Mouse (Mus musculus) embryonic facial prominence, embryonic 15.5 days (tissue): ENCODE results near the gene Atf6b. TPM values are rescaled to one million over a fixed set of nuclear protein-coding genes. Genes with fewer than 3 reads are reported as not detected.

Experiments used
- ATAC-seq: fragments of 200-750 bp; cut with Nextera tagmentation; 2 replicates; pipeline ENCODE4 v1.8.0; 2017; ENCODE audit warnings: low read depth, moderate TSS enrichment; ENCODE audit not compliant: insufficient number of reproducible peaks, low FRiP score, low TSS enrichment
- H3K27ac ChIP-seq: fragments of 300-500 bp; sonication (generic); replicated peaks from 2 replicates; pipeline ENCODE4 v1.5.1; 2015; ENCODE audit warnings: mild to moderate bottlenecking, inconsistent platforms
- H3K27me3 ChIP-seq: fragments of 300-500 bp; sonication (generic); 2 replicates; pipeline ENCODE4 v1.6.1; 2015; ENCODE audit warnings: inconsistent platforms
- H3K36me3 ChIP-seq: fragments of 300-500 bp; sonication (generic); 2 replicates; pipeline ENCODE4 v1.6.1; 2015; ENCODE audit warnings: mild to moderate bottlenecking, inconsistent platforms
- H3K4me1 ChIP-seq: fragments of 300-500 bp; sonication (generic); 2 replicates; pipeline ENCODE4 v1.6.1; 2015; ENCODE audit warnings: inconsistent platforms
- H3K4me2 ChIP-seq: fragments of 300-500 bp; sonication (generic); replicated peaks from 2 replicates; pipeline ENCODE4 v1.6.1; 2015; ENCODE audit warnings: mild to moderate bottlenecking, inconsistent platforms
- H3K4me3 ChIP-seq: fragments of 300-500 bp; sonication (generic); replicated peaks from 2 replicates; pipeline ENCODE4 v1.5.1; 2015; ENCODE audit warnings: mild to moderate bottlenecking, inconsistent platforms
- H3K9ac ChIP-seq: fragments of 300-500 bp; sonication (generic); 2 replicates; pipeline ENCODE4 v1.6.1; 2015; ENCODE audit warnings: inconsistent platforms
- H3K9me3 ChIP-seq: fragments of 300-500 bp; sonication (generic); replicated peaks from 2 replicates; pipeline ENCODE4 v1.6.1; 2016; ENCODE audit warnings: inconsistent platforms
- WGBS: fragments of 180-500 bp; shearing (Covaris S2); methylation state at CpG from one replicate; pipeline ENCODE4 v1.1.7; 2015; 5-methylcytosine and 5-hydroxymethylcytosine counted together
- polyA plus RNA-seq: library from polyadenylated mRNA; unstranded; fragments of >200 nt; fragmentation: Nextera tagmentation; extraction: Ambion mirVana; gene quantifications from 2 replicates; pipeline ENCODE4 v1.2.1, GENCODE M21; 2015

Atf6b gene
- polyA plus RNA-seq, 1 experiment from 2014 or later = 94.7 TPM

GRCm38 (mm10) chr17:34673139-34673538 is 26.2 kb downstream of the Atf6b start:
- Histone ChIP-seq H3K4me3 (no peak overlapping the region), H3K4me1 (peaks cover 25% of the 10 kb centered on the region), H3K27me3 (peaks cover 88% of the 10 kb centered on the region), H3K9ac (no peak overlapping the region), H3K9me3 (no peaks in the 10 kb centered on the region), H3K36me3 (no peaks in the 10 kb centered on the region), H3K4me2 (no peak overlapping the region), H3K27ac (no peak overlapping the region)
- WGBS = 84% methylated on average over 7 of the region's 7 CpGs
- ATAC-seq = no peak

GRCm38 (mm10) chr17:34674524-34675204 is 27.7 kb downstream of the Atf6b start:
- no peak overlapping the region for H3K4me2 ChIP-seq
- 54% methylated on average over 11 of the region's 11 CpGs for WGBS
- no peaks in the 10 kb centered on the region for H3K36me3 ChIP-seq
- no peak overlapping the region for H3K4me3 ChIP-seq
- peaks cover 27% of the 10 kb centered on the region for H3K4me1 ChIP-seq
- no peaks in the 10 kb centered on the region for H3K9me3 ChIP-seq
- no peak overlapping the region for H3K27ac ChIP-seq
- H3K9ac ChIP-seq = no peak overlapping the region
- H3K27me3 ChIP-seq = peaks cover 96% of the 10 kb centered on the region
- no peak for ATAC-seq

- Histone ChIP-seq H3K36me3 (no peaks in the 10 kb centered on the region), H3K27ac (no peak overlapping the region), H3K4me1 (peaks cover 28% of the 10 kb centered on the region), H3K9me3 (no peaks in the 10 kb centered on the region), H3K9ac (no peak overlapping the region), H3K27me3 (peaks cover 95% of the 10 kb centered on the region), H3K4me3 (no peak overlapping the region), H3K4me2 (no peak overlapping the region)
- ATAC-seq = no peak
- 60% methylated on average over 13 of the region's 13 CpGs for WGBS
Measured at GRCm38 (mm10) chr17:34675205-34676092, 28.5 kb downstream of the Atf6b start.

GRCm38 (mm10) chr17:34676093-34676460 is 29.1 kb downstream of the Atf6b start:
- Histone ChIP-seq H3K27me3 (peaks cover 90% of the 10 kb centered on the region), H3K9ac (no peak overlapping the region), H3K4me3 (no peak overlapping the region), H3K4me1 (peaks cover 27% of the 10 kb centered on the region), H3K9me3 (no peaks in the 10 kb centered on the region), H3K36me3 (no peaks in the 10 kb centered on the region), H3K27ac (no peak overlapping the region), H3K4me2 (no peak overlapping the region)
- WGBS = 72% methylated on average over 6 of the region's 6 CpGs
- ATAC-seq = no peak

- H3K27ac ChIP-seq = no peak overlapping the region
- ATAC-seq = no peak
- peaks cover 89% of the 10 kb centered on the region for H3K27me3 ChIP-seq
- 65% methylated on average over 12 of the region's 12 CpGs for WGBS
- H3K4me2 ChIP-seq = no peak overlapping the region
- H3K4me3 ChIP-seq = no peak overlapping the region
- H3K9ac ChIP-seq = no peak overlapping the region
- H3K4me1 ChIP-seq = peaks cover 27% of the 10 kb centered on the region
- no peaks in the 10 kb centered on the region for H3K36me3 ChIP-seq
- no peaks in the 10 kb centered on the region for H3K9me3 ChIP-seq
Measured at GRCm38 (mm10) chr17:34676671-34677070, 29.7 kb downstream of the Atf6b start.

- peaks cover 44% of the 10 kb centered on the region for H3K4me1 ChIP-seq
- H3K9ac ChIP-seq = no peak overlapping the region
- H3K27me3 ChIP-seq = peaks cover 61% of the 10 kb centered on the region
- H3K27ac ChIP-seq = no peak overlapping the region
- no peaks in the 10 kb centered on the region for H3K9me3 ChIP-seq
- no peak for ATAC-seq
- no peaks in the 10 kb centered on the region for H3K36me3 ChIP-seq
- H3K4me2 ChIP-seq = no peak overlapping the region
- 84% methylated on average over 26 of the region's 26 CpGs for WGBS
- no peak overlapping the region for H3K4me3 ChIP-seq
Measured at GRCm38 (mm10) chr17:34680191-34680590, 33.2 kb downstream of the Atf6b start.

GRCm38 (mm10) chr17:34680621-34681020 is 33.7 kb downstream of the Atf6b start:
- Histone ChIP-seq H3K4me2 (no peak overlapping the region), H3K9me3 (no peaks in the 10 kb centered on the region), H3K4me3 (no peak overlapping the region), H3K4me1 (peaks cover 46% of the 10 kb centered on the region), H3K27ac (no peak overlapping the region), H3K9ac (no peak overlapping the region), H3K27me3 (peaks cover 57% of the 10 kb centered on the region), H3K36me3 (no peaks in the 10 kb centered on the region)
- no peak for ATAC-seq
- 72% methylated on average over 4 of the region's 4 CpGs for WGBS

- no peak overlapping the region for H3K4me2 ChIP-seq
- no peaks in the 10 kb centered on the region for H3K9me3 ChIP-seq
- ATAC-seq = peak; percentile 26; the same call in 1 of the 2 replicates
- no peak overlapping the region for H3K4me3 ChIP-seq
- H3K4me1 ChIP-seq = peaks cover 43% of the 10 kb centered on the region
- peaks cover 53% of the 10 kb centered on the region for H3K27me3 ChIP-seq
- 59% methylated on average over 17 of the region's 17 CpGs for WGBS
- no peak overlapping the region for H3K27ac ChIP-seq
- H3K36me3 ChIP-seq = no peaks in the 10 kb centered on the region
- no peak overlapping the region for H3K9ac ChIP-seq
Measured at GRCm38 (mm10) chr17:34681132-34681571, 34.2 kb downstream of the Atf6b start.

GRCm38 (mm10) chr17:34681881-34682536 is 35.1 kb downstream of the Atf6b start:
- ATAC-seq = no peak
- no peaks in the 10 kb centered on the region for H3K36me3 ChIP-seq
- H3K27me3 ChIP-seq = peaks cover 44% of the 10 kb centered on the region

GRCm38 (mm10) chr17:34683179-34683578 is 36.2 kb downstream of the Atf6b start:
- H3K4me1 ChIP-seq = peaks cover 43% of the 10 kb centered on the region
- H3K9me3 ChIP-seq = no peaks in the 10 kb centered on the region
- no peaks in the 10 kb centered on the region for H3K36me3 ChIP-seq
- no peak overlapping the region for H3K4me2 ChIP-seq
- WGBS = 67% methylated on average over 8 of the region's 8 CpGs
- H3K4me3 ChIP-seq = no peak overlapping the region
- peaks cover 32% of the 10 kb centered on the region for H3K27me3 ChIP-seq
- no peak overlapping the region for H3K9ac ChIP-seq
- H3K27ac ChIP-seq = no peak overlapping the region
- ATAC-seq = no peak

More at GRCm38 (mm10) chr17:34681881-34682536, 35.1 kb downstream of the Atf6b start:
- WGBS = 64% methylated on average over 11 of the region's 11 CpGs
- Histone ChIP-seq H3K9me3 (no peaks in the 10 kb centered on the region), H3K4me1 (peaks cover 43% of the 10 kb centered on the region), H3K9ac (no peak overlapping the region), H3K27ac (no peak overlapping the region), H3K4me3 (no peak overlapping the region), H3K4me2 (no peak overlapping the region)

- H3K4me1 ChIP-seq = peaks cover 43% of the 10 kb centered on the region
- H3K9ac ChIP-seq = no peak overlapping the region
- H3K36me3 ChIP-seq = no peaks in the 10 kb centered on the region
- no peaks in the 10 kb centered on the region for H3K9me3 ChIP-seq
- peaks cover 27% of the 10 kb centered on the region for H3K27me3 ChIP-seq
- WGBS = 61% methylated on average over 10 of the region's 10 CpGs
- H3K4me2 ChIP-seq = no peak overlapping the region
- ATAC-seq = no peak
- 0 out of 2 replicates have a peak overlapping the region, but pooled peaks have one; percentile 28 for H3K27ac ChIP-seq
- no peak overlapping the region for H3K4me3 ChIP-seq
Measured at GRCm38 (mm10) chr17:34683686-34684220, 36.8 kb downstream of the Atf6b start.
